Mouse (Mus musculus): ENCODE results near the gene Akt2.

- no peak for TF ChIP-seq CTCF (IDR thresholded peaks at IDR 0.05)
- no peak for TF ChIP-seq POLR2A (IDR thresholded peaks at IDR 0.05; ENCODE audit: insufficient read depth, low read depth, low read length)
Observed at GRCm38 (mm10) chr7:27543851-27544250, 47.5 kb upstream of the Akt2 start.

Data from heart, adult 2 months (tissue).